Mouse (Mus musculus): ENCODE measurements at regions not wholly inside any gene's neighbourhood (a gene's known extent, or its start where the extent isn't known, plus 50 kb on each side); places are given as distances from the start of the nearest gene placed in this dataset.

GRCm38 (mm10) chr6:49578340-49578739, 182.9 kb downstream of the Stk31 start:
- no peak for TF ChIP-seq POLR2A (IDR thresholded peaks at IDR 0.05; ENCODE audit: control insufficient read depth in 1 of 2, insufficient read depth in 1 of 2, low read depth in 1 of 2, low read length in 2 of 2, poor library complexity in 1 of 2)
- TF ChIP-seq UBTF (IDR thresholded peaks at IDR 0.05; ENCODE audit: borderline replicate concordance, insufficient read depth, low read depth, low read length) = no peak
- no peak for TF ChIP-seq GABPA (IDR thresholded peaks at IDR 0.05; ENCODE audit: low read depth, low read length)
- no peak for TF ChIP-seq JUND (IDR thresholded peaks at IDR 0.05; ENCODE audit: low read depth, low read length)
- TF ChIP-seq E2F4 (IDR thresholded peaks at IDR 0.05; ENCODE audit: borderline replicate concordance, low read depth, low read length) = no peak
- no peak for TF ChIP-seq USF1 (IDR thresholded peaks at IDR 0.05; ENCODE audit: low read depth, low read length)
- no peak for TF ChIP-seq GATA1 (IDR thresholded peaks at IDR 0.05; ENCODE audit: low read depth, low read length)

Measured in MEL (cell line).